In genomic region chr5:13384714-13385113, GRCm38 (mm10) we compare ENCODE assay signal across 24 mouse cellular contexts.
DNase-seq lines count a peak whose midpoint lies in the region; ATAC-seq and TF ChIP-seq lines count a peak whose summit lies in the region.
"Had no signal": no experiment of that assay in that cellular context is flagged by ENCODE, and none has a peak within 500 bp of the region (broad histone marks: within the 10 kb centered on the region; RNA-seq: fewer than 3 reads in every experiment).

No protein-coding gene starts in this region.

- no peaks in the 10 kb centered on the region for H3K36me3 ChIP-seq in neural tube, embryonic 12.5 days
- H3K36me3 ChIP-seq in neural tube, embryonic 15.5 days: no peaks in the 10 kb centered on the region
- H3K36me3 ChIP-seq in kidney, embryonic 14.5 days (ENCODE audit: control insufficient read depth, insufficient read depth, low read length): no peaks in the 10 kb centered on the region
- H3K36me3 ChIP-seq in stomach, postnatal 0 days (ENCODE audit: control insufficient read depth, insufficient read depth, low read length): no peaks in the 10 kb centered on the region
- H3K36me3 ChIP-seq: G1E; heart, embryonic 15.5 days; hindbrain, embryonic 13.5 days; liver, embryonic 13.5 days; midbrain, embryonic 12.5 days; stomach, embryonic 15.5 days had no signal

- H3K4me2 ChIP-seq in neural tube, embryonic 12.5 days (replicated peaks): no peak overlapping the region
- H3K4me2 ChIP-seq in neural tube, embryonic 15.5 days: no peak overlapping the region
- no peak overlapping the region for H3K4me2 ChIP-seq in kidney, embryonic 14.5 days (replicated peaks; ENCODE audit: low read depth, low read length)
- H3K4me2 ChIP-seq in stomach, postnatal 0 days (replicated peaks; ENCODE audit: low read depth): no peak overlapping the region
- H3K4me2 ChIP-seq: heart, embryonic 15.5 days; hindbrain, embryonic 13.5 days; liver, embryonic 13.5 days; midbrain, embryonic 12.5 days; stomach, embryonic 15.5 days had no signal

- TF ChIP-seq EP300 in stomach, postnatal 0 days (optimal IDR thresholded peaks at IDR 0.05): no peak

- no peak overlapping the region for H3K4me3 ChIP-seq in neural tube, embryonic 12.5 days
- H3K4me3 ChIP-seq in neural tube, embryonic 15.5 days (replicated peaks): no peak overlapping the region
- no peak overlapping the region for H3K4me3 ChIP-seq in cortical plate, adult 2 months (ENCODE audit: insufficient read depth, low read length)
- no peak overlapping the region for H3K4me3 ChIP-seq in kidney, embryonic 14.5 days (ENCODE audit: low read length)
- H3K4me3 ChIP-seq in stomach, postnatal 0 days (ENCODE audit: low read depth, low read length): no peak overlapping the region
- H3K4me3 ChIP-seq: heart, embryonic 15.5 days; hindbrain, embryonic 13.5 days; liver, embryonic 13.5 days; midbrain, embryonic 12.5 days; stomach, embryonic 15.5 days had no signal

- H3K9me3 ChIP-seq in neural tube, embryonic 12.5 days: no peaks in the 10 kb centered on the region
- H3K9me3 ChIP-seq in neural tube, embryonic 15.5 days (replicated peaks): no peaks in the 10 kb centered on the region
- H3K9me3 ChIP-seq in kidney, embryonic 14.5 days (ENCODE audit: control insufficient read depth, low read length): no peaks in the 10 kb centered on the region
- H3K9me3 ChIP-seq in stomach, postnatal 0 days (ENCODE audit: control insufficient read depth, low read length): no peaks in the 10 kb centered on the region
- H3K9me3 ChIP-seq: G1E; heart, embryonic 15.5 days; hindbrain, embryonic 13.5 days; liver, embryonic 13.5 days; midbrain, embryonic 12.5 days; stomach, embryonic 15.5 days had no signal

- ATAC-seq in frontal cortex, adult (ENCODE audit: low TSS enrichment): peak; percentile 96
- 0 out of 2 replicates have a peak, but pooled peaks have one; percentile 29 for ATAC-seq in neural tube, embryonic 12.5 days (ENCODE audit: low FRiP score, low read depth)
- no peak for ATAC-seq in neural tube, embryonic 15.5 days (ENCODE audit: low FRiP score)
- ATAC-seq in kidney, embryonic 14.5 days (ENCODE audit: low FRiP score, low TSS enrichment): no peak
- no peak for ATAC-seq in stomach, postnatal 0 days (ENCODE audit: low FRiP score, low TSS enrichment)
- ATAC-seq: forebrain, postnatal 0 days had no signal

- no peaks in the 10 kb centered on the region for H3K27me3 ChIP-seq in neural tube, embryonic 12.5 days (replicated peaks)
- H3K27me3 ChIP-seq in neural tube, embryonic 15.5 days (replicated peaks): no peaks in the 10 kb centered on the region
- H3K27me3 ChIP-seq in kidney, embryonic 14.5 days (ENCODE audit: control insufficient read depth, insufficient read depth, low read length): no peaks in the 10 kb centered on the region
- H3K27me3 ChIP-seq in stomach, postnatal 0 days (ENCODE audit: control insufficient read depth, insufficient read depth, low read length): no peaks in the 10 kb centered on the region
- H3K27me3 ChIP-seq: CH12.LX; heart, embryonic 15.5 days; hindbrain, embryonic 13.5 days; liver, embryonic 13.5 days; stomach, embryonic 15.5 days had no signal

- WGBS in neural tube, embryonic 12.5 days: 13% methylated on average over 4 of the region's 4 CpGs
- 17% methylated on average over 4 of the region's 4 CpGs for WGBS in neural tube, embryonic 15.5 days
- 35% methylated on average over 4 of the region's 4 CpGs for WGBS in kidney, embryonic 14.5 days
- 81% methylated on average over 4 of the region's 4 CpGs for WGBS in stomach, postnatal 0 days

- no peaks in the 10 kb centered on the region for H3K4me1 ChIP-seq in neural tube, embryonic 12.5 days
- H3K4me1 ChIP-seq in neural tube, embryonic 15.5 days: no peaks in the 10 kb centered on the region
- peaks cover 2% of the 10 kb centered on the region; the same call in 1 of the 2 replicates for H3K4me1 ChIP-seq in cortical plate, adult 2 months (ENCODE audit: control insufficient read depth, insufficient read depth, low read length)
- H3K4me1 ChIP-seq in kidney, embryonic 14.5 days (ENCODE audit: control insufficient read depth, insufficient read depth, low read length): no peaks in the 10 kb centered on the region
- no peaks in the 10 kb centered on the region for H3K4me1 ChIP-seq in stomach, postnatal 0 days (replicated peaks; ENCODE audit: control insufficient read depth, insufficient read depth)
- H3K4me1 ChIP-seq: heart, embryonic 15.5 days; hindbrain, embryonic 13.5 days; liver, embryonic 13.5 days; midbrain, embryonic 12.5 days; stomach, embryonic 15.5 days had no signal

- H3K27ac ChIP-seq in neural tube, embryonic 12.5 days: no peak overlapping the region
- H3K27ac ChIP-seq in neural tube, embryonic 15.5 days (replicated peaks): no peak overlapping the region
- H3K27ac ChIP-seq in cortical plate, adult 2 months (ENCODE audit: insufficient read depth, low read length): peak overlapping the region; percentile 79
- no peak overlapping the region for H3K27ac ChIP-seq in kidney, embryonic 14.5 days (ENCODE audit: low read depth, low read length)
- no peak overlapping the region for H3K27ac ChIP-seq in stomach, postnatal 0 days (replicated peaks)
- H3K27ac ChIP-seq: heart, embryonic 15.5 days; hindbrain, embryonic 13.5 days; liver, embryonic 13.5 days; midbrain, embryonic 12.5 days; stomach, embryonic 15.5 days had no signal

- TF ChIP-seq CTCF in cortical plate, adult 2 months (IDR thresholded peaks at IDR 0.05; ENCODE audit: extremely low read depth, insufficient read depth, low read length): no peak
- no peak for TF ChIP-seq CTCF in stomach, postnatal 0 days (IDR thresholded peaks at IDR 0.05; ENCODE audit: low read depth)

- DNase-seq in frontal cortex, postnatal 25 days (ENCODE audit: low spot score in 2 of 2): no peak
- DNase-seq in right cerebral cortex, postnatal 36 days (ENCODE audit: low spot score in 2 of 2): peak; percentile 14 to 61
- no peak for DNase-seq in stomach, postnatal 0 days (ENCODE audit: low spot score)
- DNase-seq: adrenal gland, postnatal 10 days; cerebellum, adult 9-11 months; forebrain, postnatal 0 days; heart, postnatal 36 days; kidney, adult 11 months; kidney, postnatal 4 days; layer of hippocampus, adult 9-11 months; liver, embryonic 13.5 days; lung, adult 2 months; lung, postnatal 14 days had no signal

- H3K9ac ChIP-seq in neural tube, embryonic 12.5 days: no peak overlapping the region
- no peak overlapping the region for H3K9ac ChIP-seq in neural tube, embryonic 15.5 days (replicated peaks)
- H3K9ac ChIP-seq in kidney, embryonic 14.5 days (ENCODE audit: low read depth, low read length): no peak overlapping the region
- H3K9ac ChIP-seq in stomach, postnatal 0 days (ENCODE audit: low read length): no peak overlapping the region
- H3K9ac ChIP-seq: forebrain, postnatal 0 days; heart, embryonic 15.5 days; hindbrain, embryonic 13.5 days; liver, embryonic 13.5 days; midbrain, embryonic 12.5 days; stomach, embryonic 15.5 days had no signal

- TF ChIP-seq POLR2A in cortical plate, adult 2 months (IDR thresholded peaks at IDR 0.05; ENCODE audit: extremely low read depth, insufficient read depth, low read length): no peak

Comparison
In these comparisons a context has a peak if more than half of its experiments do, and no peak if none do; other contexts are left out.
1. ATAC-seq: peak in frontal cortex, adult (single experiment) and neural tube, embryonic 12.5 days (single experiment); none in neural tube, embryonic 15.5 days (single experiment), kidney, embryonic 14.5 days (single experiment) and stomach, postnatal 0 days (single experiment).
2. DNase-seq: peak in right cerebral cortex, postnatal 36 days (2 of 2); none in frontal cortex, postnatal 25 days (0 of 2) and stomach, postnatal 0 days (single experiment).